Mouse (Mus musculus): ENCODE results near the gene Lctl.

GRCm38 (mm10) chr9:64067787-64068186 lies 49.2 kb upstream of the Lctl start:
- TF ChIP-seq TCF12 (IDR thresholded peaks at IDR 0.05; ENCODE audit: low read depth, low read length) (no peak), CTCF (conservative IDR thresholded peaks at IDR 0.05 in 1 of 2, IDR thresholded peaks at IDR 0.05 in 1 of 2; ENCODE audit: low read depth in 2 of 2, low read length in 2 of 2) (no peak), MXI1 (IDR thresholded peaks at IDR 0.05; ENCODE audit: low read depth, low read length) (no peak), POLR2A (IDR thresholded peaks at IDR 0.05; ENCODE audit: low read depth, low read length) (no peak), EP300 (IDR thresholded peaks at IDR 0.05; ENCODE audit: low read length) (no peak), USF1 (IDR thresholded peaks at IDR 0.05; ENCODE audit: low read depth, low read length) (no peak), MYC (IDR thresholded peaks at IDR 0.05; ENCODE audit: low read depth, low read length) (no peak), RCOR1 (conservative IDR thresholded peaks at IDR 0.05; ENCODE audit: low read depth, low read length) (no peak), NELFE (IDR thresholded peaks at IDR 0.05; ENCODE audit: low read depth, low read length) (no peak), KAT2A (IDR thresholded peaks at IDR 0.05; ENCODE audit: insufficient replicate concordance, low read length) (no peak)
